Mouse (Mus musculus): ENCODE measurements around the gene Kcp. TPM values are rescaled to one million over a fixed set of nuclear protein-coding genes. Genes with fewer than 3 reads are reported as not detected.

The Kcp gene
- polyA plus RNA-seq, 1 experiment from 2014 or later, result 10.0 TPM

DNA sequence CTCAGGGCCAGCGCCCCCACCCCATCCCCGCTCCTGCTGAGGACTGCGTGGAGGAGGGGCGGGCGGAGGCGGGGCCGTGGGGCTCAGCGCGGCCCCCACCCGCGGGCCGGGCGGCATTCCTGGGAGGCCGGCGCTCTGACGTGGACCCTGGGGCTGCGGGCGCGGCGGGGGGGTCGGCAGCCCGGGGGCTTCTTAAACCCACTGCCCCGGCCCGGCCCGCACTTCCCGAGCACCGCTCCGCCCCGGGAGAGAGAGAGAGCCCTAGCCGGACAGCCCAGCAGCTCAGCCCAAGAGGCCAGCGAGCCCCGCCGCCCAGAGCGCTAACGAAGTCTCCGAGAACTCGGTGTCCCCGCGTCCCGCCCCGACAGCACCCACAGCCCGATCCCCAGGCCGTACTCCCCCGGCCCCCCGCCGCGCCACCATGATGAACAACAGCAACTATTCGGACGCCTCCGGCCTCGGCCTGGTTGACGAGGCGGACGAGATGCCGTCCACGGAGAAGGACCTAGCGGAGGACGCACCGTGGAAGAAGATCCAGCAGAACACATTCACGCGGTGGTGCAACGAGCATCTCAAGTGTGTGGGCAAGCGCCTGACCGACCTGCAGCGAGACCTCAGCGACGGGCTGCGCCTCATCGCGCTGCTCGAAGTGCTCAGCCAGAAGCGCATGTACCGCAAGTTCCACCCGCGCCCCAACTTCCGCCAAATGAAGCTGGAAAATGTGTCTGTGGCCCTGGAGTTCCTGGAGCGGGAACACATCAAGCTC, 74.5 kb downstream of the Kcp start, which contains the start of gene Flnc:
Gene Flnc (plus strand): TSS at position 219 of the 766 bp plus-strand sequence.
- Histone ChIP-seq H3K27me3 (ENCODE audit: control insufficient read depth, insufficient read depth, low read length) (peaks cover 17% of the 10 kb centered on the region), H3K27ac (replicated peaks; ENCODE audit: low read depth, low read length) (no peak within 1 kb of the TSS)
- ATAC-seq (replicated peaks; ENCODE audit: insufficient number of reproducible peaks, low FRiP score, low TSS enrichment, low read depth), result no peak; the same call in 1 of the 2 replicates

DNA sequence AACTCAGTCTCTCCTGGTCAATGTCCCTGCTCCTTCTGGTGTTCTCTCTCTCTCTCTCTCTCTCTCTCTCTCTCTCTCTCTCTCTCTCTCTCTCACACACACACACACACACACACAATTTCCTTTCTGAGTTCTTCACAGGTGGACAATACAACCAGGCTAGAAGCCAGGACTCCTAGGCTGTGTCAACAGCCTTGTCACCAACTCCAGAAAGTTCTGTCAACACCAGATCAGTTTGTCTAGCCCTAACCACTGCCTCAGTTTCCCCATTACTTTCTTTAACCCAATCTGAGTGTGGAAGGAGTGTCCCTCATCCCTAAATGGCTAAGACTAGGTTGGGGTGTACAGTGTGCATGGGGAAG, 75.1 kb downstream of the Kcp start:
- peaks cover 17% of the 10 kb centered on the region for H3K27me3 ChIP-seq (ENCODE audit: control insufficient read depth, insufficient read depth, low read length)
- H3K9ac ChIP-seq (replicated peaks; ENCODE audit: low read length), result peak overlapping the region; percentile 60
- no peak overlapping the region for H3K27ac ChIP-seq (replicated peaks; ENCODE audit: low read depth, low read length)
- H3K4me2 ChIP-seq (ENCODE audit: low read depth, low read length), result peak overlapping the region; percentile 89
- no peak for DNase-seq (ENCODE audit: low spot score)
- peaks cover 18% of the 10 kb centered on the region for H3K4me1 ChIP-seq (ENCODE audit: control insufficient read depth, insufficient read depth, low read length)
- H3K9me3 ChIP-seq (replicated peaks; ENCODE audit: control insufficient read depth, low read length), result no peaks in the 10 kb centered on the region
- no peak for ATAC-seq (replicated peaks; ENCODE audit: insufficient number of reproducible peaks, low FRiP score, low TSS enrichment, low read depth)
- peak overlapping the region; percentile 52 for H3K4me3 ChIP-seq (ENCODE audit: low read depth, low read length)
- H3K36me3 ChIP-seq (replicated peaks; ENCODE audit: control insufficient read depth, insufficient read depth, low read depth, low read length), result no peaks in the 10 kb centered on the region

More for the DNA sequence above, 74.5 kb downstream of the Kcp start, which contains the start of gene Flnc:
- WGBS, result under 1% methylated on average over 68 of the region's 77 CpGs
- H3K36me3 ChIP-seq (replicated peaks; ENCODE audit: control insufficient read depth, insufficient read depth, low read depth, low read length), result no peaks in the 10 kb centered on the region
- H3K4me2 ChIP-seq (ENCODE audit: low read depth, low read length), result peak within 1 kb of the TSS; percentile 89
- H3K9me3 ChIP-seq (replicated peaks; ENCODE audit: control insufficient read depth, low read length), result no peaks in the 10 kb centered on the region
- H3K4me3 ChIP-seq (ENCODE audit: low read depth, low read length), result peak within 1 kb of the TSS; percentile 52
- DNase-seq (ENCODE audit: low spot score), result peak; percentile 39
- H3K4me1 ChIP-seq (ENCODE audit: control insufficient read depth, insufficient read depth, low read length), result peaks cover 18% of the 10 kb centered on the region
- peak within 1 kb of the TSS; percentile 60 for H3K9ac ChIP-seq (replicated peaks; ENCODE audit: low read length)

DNA sequence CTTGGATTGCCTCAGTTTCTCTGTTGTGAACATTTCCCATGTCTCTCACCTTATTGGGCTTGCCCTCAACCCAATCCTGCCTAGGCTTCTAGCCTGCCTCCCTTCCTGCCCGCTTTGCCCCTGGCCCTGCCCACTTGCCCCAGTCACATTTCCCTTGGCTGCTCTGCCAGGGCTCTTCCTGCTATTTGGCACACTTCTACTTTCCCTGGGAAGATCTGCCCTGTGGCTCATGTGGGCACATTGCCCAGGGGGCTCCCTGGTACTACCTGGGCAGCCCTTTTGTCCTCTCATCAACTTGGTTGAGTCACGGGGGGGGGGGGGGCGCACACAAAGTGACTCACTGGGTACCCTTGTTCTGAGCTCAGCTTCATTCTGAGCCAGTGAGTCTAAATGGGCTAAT, 75.6 kb downstream of the Kcp start:
- Histone ChIP-seq H3K27ac (replicated peaks; ENCODE audit: low read depth, low read length) (no peak overlapping the region), H3K36me3 (replicated peaks; ENCODE audit: control insufficient read depth, insufficient read depth, low read depth, low read length) (no peaks in the 10 kb centered on the region), H3K27me3 (ENCODE audit: control insufficient read depth, insufficient read depth, low read length) (peaks cover 17% of the 10 kb centered on the region), H3K4me2 (ENCODE audit: low read depth, low read length) (no peak overlapping the region), H3K9me3 (replicated peaks; ENCODE audit: control insufficient read depth, low read length) (no peaks in the 10 kb centered on the region), H3K9ac (replicated peaks; ENCODE audit: low read length) (no peak overlapping the region), H3K4me3 (ENCODE audit: low read depth, low read length) (no peak overlapping the region), H3K4me1 (ENCODE audit: control insufficient read depth, insufficient read depth, low read length) (peaks cover 18% of the 10 kb centered on the region)
- WGBS, result 51% methylated on average over 3 of the region's 3 CpGs
- DNase-seq (ENCODE audit: low spot score) (no peak), ATAC-seq (replicated peaks; ENCODE audit: insufficient number of reproducible peaks, low FRiP score, low TSS enrichment, low read depth) (no peak)

- Histone ChIP-seq H3K27ac (replicated peaks; ENCODE audit: low read depth, low read length) (no peak overlapping the region), H3K27me3 (ENCODE audit: control insufficient read depth, insufficient read depth, low read length) (peaks cover 17% of the 10 kb centered on the region), H3K4me2 (ENCODE audit: low read depth, low read length) (no peak overlapping the region), H3K4me3 (ENCODE audit: low read depth, low read length) (no peak overlapping the region), H3K4me1 (ENCODE audit: control insufficient read depth, insufficient read depth, low read length) (peaks cover 15% of the 10 kb centered on the region), H3K9me3 (replicated peaks; ENCODE audit: control insufficient read depth, low read length) (no peaks in the 10 kb centered on the region), H3K9ac (replicated peaks; ENCODE audit: low read length) (no peak overlapping the region), H3K36me3 (replicated peaks; ENCODE audit: control insufficient read depth, insufficient read depth, low read depth, low read length) (no peaks in the 10 kb centered on the region)
- 16% methylated on average over 5 of the region's 5 CpGs for WGBS
- ATAC-seq (replicated peaks; ENCODE audit: insufficient number of reproducible peaks, low FRiP score, low TSS enrichment, low read depth) (no peak), DNase-seq (ENCODE audit: low spot score) (peak; percentile 1)
These were observed 76.3 kb downstream of the Kcp start for GRCm38 (mm10) chr6:29431473-29431872.

DNA sequence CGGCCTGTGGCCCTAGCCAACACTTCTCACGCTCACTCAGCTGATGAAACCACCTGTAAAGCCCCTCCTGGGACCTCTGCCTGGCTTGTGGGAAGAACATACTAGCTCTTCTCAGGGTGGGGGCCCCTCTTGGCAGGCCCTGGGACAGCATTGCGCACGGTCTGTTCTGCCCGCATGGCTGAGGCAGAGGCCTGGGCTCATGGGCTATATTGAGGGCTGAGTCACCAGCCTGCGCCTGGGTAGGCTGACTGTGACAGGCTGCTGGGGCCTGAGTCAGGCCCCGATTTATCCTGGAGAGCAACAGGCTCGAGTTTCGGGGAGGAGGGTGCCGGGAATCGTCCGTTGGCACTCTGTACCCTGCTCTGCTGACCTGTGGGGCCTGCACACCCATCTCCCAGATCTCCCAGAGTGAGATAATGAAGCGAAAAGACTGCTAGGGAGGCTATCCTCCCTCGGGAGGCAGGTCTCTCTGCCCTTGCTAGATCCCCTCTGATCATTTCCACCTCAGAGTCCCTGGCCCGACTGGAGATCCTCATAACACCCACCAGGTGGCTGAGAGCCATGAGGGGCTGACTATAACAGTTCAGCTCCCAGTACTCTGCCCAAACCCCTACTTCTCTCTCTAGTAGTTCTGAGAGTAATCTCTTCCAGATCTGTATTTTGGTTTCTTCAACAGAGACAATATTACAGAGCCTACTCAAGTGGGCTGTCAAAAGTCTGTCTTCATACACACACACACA, 76.9 kb downstream of the Kcp start:
- DNase-seq (ENCODE audit: low spot score) (peak; percentile 36), ATAC-seq (replicated peaks; ENCODE audit: insufficient number of reproducible peaks, low FRiP score, low TSS enrichment, low read depth) (no peak)
- Histone ChIP-seq H3K4me3 (ENCODE audit: low read depth, low read length) (no peak overlapping the region), H3K27me3 (ENCODE audit: control insufficient read depth, insufficient read depth, low read length) (peaks cover 17% of the 10 kb centered on the region), H3K4me2 (ENCODE audit: low read depth, low read length) (no peak overlapping the region), H3K36me3 (replicated peaks; ENCODE audit: control insufficient read depth, insufficient read depth, low read depth, low read length) (no peaks in the 10 kb centered on the region), H3K9me3 (replicated peaks; ENCODE audit: control insufficient read depth, low read length) (no peaks in the 10 kb centered on the region), H3K9ac (replicated peaks; ENCODE audit: low read length) (no peak overlapping the region), H3K27ac (replicated peaks; ENCODE audit: low read depth, low read length) (no peak overlapping the region), H3K4me1 (ENCODE audit: control insufficient read depth, insufficient read depth, low read length) (peaks cover 11% of the 10 kb centered on the region)
- 48% methylated on average over 15 of the region's 15 CpGs for WGBS

DNA sequence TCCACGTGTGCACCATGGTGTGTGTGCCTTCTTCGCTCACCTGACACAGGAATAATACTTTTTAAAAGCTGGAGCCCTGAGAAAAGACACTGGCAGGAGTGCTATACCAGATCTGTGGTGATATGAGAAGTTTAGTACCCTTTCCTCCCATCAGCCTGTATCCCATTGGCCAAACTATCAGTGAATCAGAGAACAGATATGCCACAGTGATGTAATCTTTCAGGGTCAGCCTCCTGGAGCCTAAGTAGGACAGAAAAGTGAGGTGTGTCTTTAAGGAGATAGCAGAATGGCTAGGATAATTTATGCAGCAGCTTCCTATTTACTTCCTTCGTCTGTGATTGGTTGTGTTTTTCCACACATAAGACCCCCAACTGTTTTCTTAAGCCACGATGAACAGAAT, 79.6 kb downstream of the Kcp start:
- Histone ChIP-seq H3K27me3 (ENCODE audit: control insufficient read depth, insufficient read depth, low read length) (peaks cover 7% of the 10 kb centered on the region), H3K27ac (replicated peaks; ENCODE audit: low read depth, low read length) (no peak overlapping the region), H3K4me1 (ENCODE audit: control insufficient read depth, insufficient read depth, low read length) (peaks cover 4% of the 10 kb centered on the region), H3K9me3 (replicated peaks; ENCODE audit: control insufficient read depth, low read length) (no peaks in the 10 kb centered on the region), H3K36me3 (replicated peaks; ENCODE audit: control insufficient read depth, insufficient read depth, low read depth, low read length) (no peaks in the 10 kb centered on the region), H3K4me3 (ENCODE audit: low read depth, low read length) (no peak overlapping the region), H3K4me2 (ENCODE audit: low read depth, low read length) (no peak overlapping the region), H3K9ac (replicated peaks; ENCODE audit: low read length) (no peak overlapping the region)
- ATAC-seq (replicated peaks; ENCODE audit: insufficient number of reproducible peaks, low FRiP score, low TSS enrichment, low read depth) (no peak), DNase-seq (ENCODE audit: low spot score) (no peak)
- WGBS, result 63% methylated on average over 4 of the region's 4 CpGs

- ATAC-seq (replicated peaks; ENCODE audit: insufficient number of reproducible peaks, low FRiP score, low TSS enrichment, low read depth) (no peak), DNase-seq (ENCODE audit: low spot score) (no peak)
- 75% methylated on average over 6 of the region's 6 CpGs for WGBS
These were observed 81.4 kb downstream of the Kcp start for GRCm38 (mm10) chr6:29426331-29426730.

DNA sequence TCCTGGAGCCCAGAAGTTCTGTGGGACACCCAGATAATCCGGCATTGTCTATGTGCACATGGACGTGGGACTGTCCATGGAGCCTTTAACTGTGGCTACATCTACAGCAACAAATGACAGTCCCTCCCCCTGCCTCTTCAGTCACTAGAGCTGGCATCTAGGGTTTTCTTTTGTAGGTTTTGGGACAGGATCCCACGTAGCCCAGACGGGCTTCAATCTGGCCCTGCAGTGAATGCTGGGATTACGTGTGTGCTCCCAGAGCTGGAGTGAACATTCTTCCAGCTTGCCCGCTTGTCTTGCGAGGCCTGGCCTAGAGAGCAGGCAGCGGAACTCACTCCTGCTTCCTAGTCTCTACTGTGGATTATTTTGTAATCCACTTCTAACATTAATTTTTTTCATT, 82.6 kb downstream of the Kcp start:
- H3K4me1 ChIP-seq (ENCODE audit: control insufficient read depth, insufficient read depth, low read length), result no peaks in the 10 kb centered on the region
- no peak overlapping the region for H3K27ac ChIP-seq (replicated peaks; ENCODE audit: low read depth, low read length)
- no peak overlapping the region for H3K9ac ChIP-seq (replicated peaks; ENCODE audit: low read length)
- no peak overlapping the region for H3K4me2 ChIP-seq (ENCODE audit: low read depth, low read length)
- H3K27me3 ChIP-seq (ENCODE audit: control insufficient read depth, insufficient read depth, low read length), result no peaks in the 10 kb centered on the region
- no peaks in the 10 kb centered on the region for H3K36me3 ChIP-seq (replicated peaks; ENCODE audit: control insufficient read depth, insufficient read depth, low read depth, low read length)
- H3K9me3 ChIP-seq (replicated peaks; ENCODE audit: control insufficient read depth, low read length), result no peaks in the 10 kb centered on the region
- ATAC-seq (replicated peaks; ENCODE audit: insufficient number of reproducible peaks, low FRiP score, low TSS enrichment, low read depth), result no peak
- no peak overlapping the region for H3K4me3 ChIP-seq (ENCODE audit: low read depth, low read length)
- DNase-seq (ENCODE audit: low spot score), result no peak
- WGBS, result 90% methylated on average over 8 of the region's 8 CpGs

More at GRCm38 (mm10) chr6:29426331-29426730, 81.4 kb downstream of the Kcp start:
- Histone ChIP-seq H3K27ac (replicated peaks; ENCODE audit: low read depth, low read length) (no peak overlapping the region), H3K9me3 (replicated peaks; ENCODE audit: control insufficient read depth, low read length) (no peaks in the 10 kb centered on the region), H3K27me3 (ENCODE audit: control insufficient read depth, insufficient read depth, low read length) (no peaks in the 10 kb centered on the region), H3K36me3 (replicated peaks; ENCODE audit: control insufficient read depth, insufficient read depth, low read depth, low read length) (no peaks in the 10 kb centered on the region), H3K4me3 (ENCODE audit: low read depth, low read length) (no peak overlapping the region), H3K9ac (replicated peaks; ENCODE audit: low read length) (no peak overlapping the region), H3K4me2 (ENCODE audit: low read depth, low read length) (no peak overlapping the region), H3K4me1 (ENCODE audit: control insufficient read depth, insufficient read depth, low read length) (no peaks in the 10 kb centered on the region)
